ENCODE assay signal across 35 mouse cellular contexts in genomic region chr4:68410785-68411184, GRCm38 (mm10).
"Had no signal": no experiment of that assay in that cellular context is flagged by ENCODE, and none has a peak within 500 bp of the region (broad histone marks: within the 10 kb centered on the region; RNA-seq: fewer than 3 reads in every experiment).

No protein-coding gene starts in this region.

- DNase-seq: heart, adult 2 months; heart, postnatal 10 days; heart, postnatal 14 days; heart, postnatal 36 days; heart, postnatal 4 days; kidney, adult 11 months; kidney, adult 18-20 months; kidney, adult 2 months; kidney, adult 8-10 months; kidney, adult 9 months; kidney, postnatal 10 days; kidney, postnatal 14 days; kidney, postnatal 25 days; kidney, postnatal 36 days; kidney, postnatal 4 days; layer of hippocampus, adult 9-11 months had no signal

- H3K9me3 ChIP-seq: heart, embryonic 10.5 days; heart, embryonic 12.5 days; heart, embryonic 13.5 days; heart, embryonic 15.5 days; hindbrain, embryonic 10.5 days; hindbrain, embryonic 12.5 days; hindbrain, embryonic 13.5 days; hindbrain, embryonic 15.5 days; intestine, embryonic 15.5 days; kidney, embryonic 15.5 days had no signal

- H3K9ac ChIP-seq: heart, embryonic 12.5 days; heart, embryonic 13.5 days; heart, embryonic 15.5 days; hindbrain, embryonic 12.5 days; hindbrain, embryonic 13.5 days; hindbrain, embryonic 14.5 days; hindbrain, embryonic 15.5 days; intestine, embryonic 15.5 days; kidney, embryonic 15.5 days had no signal

- ATAC-seq: hindbrain, embryonic 16.5 days; hindbrain, postnatal 0 days; inflammation-experienced regulatory T-cells, adult 6 months; intestine, embryonic 15.5 days; intestine, embryonic 16.5 days; intestine, postnatal 0 days had no signal

- H3K4me2 ChIP-seq: heart, embryonic 11.5 days; heart, embryonic 12.5 days; heart, embryonic 13.5 days; heart, embryonic 15.5 days; hindbrain, embryonic 12.5 days; hindbrain, embryonic 13.5 days; hindbrain, embryonic 14.5 days; hindbrain, embryonic 15.5 days; intestine, embryonic 15.5 days; kidney, embryonic 15.5 days had no signal

- H3K27me3 ChIP-seq: heart, embryonic 12.5 days; heart, embryonic 13.5 days; heart, embryonic 15.5 days; hindbrain, embryonic 12.5 days; hindbrain, embryonic 13.5 days; hindbrain, embryonic 15.5 days; intestine, embryonic 15.5 days; kidney, embryonic 15.5 days had no signal

- H3K36me3 ChIP-seq: heart, embryonic 10.5 days; heart, embryonic 12.5 days; heart, embryonic 13.5 days; heart, embryonic 15.5 days; hindbrain, embryonic 10.5 days; hindbrain, embryonic 12.5 days; hindbrain, embryonic 13.5 days; hindbrain, embryonic 15.5 days; intestine, embryonic 15.5 days; kidney, embryonic 15.5 days had no signal

- H3K27ac ChIP-seq: heart, adult 2 months; heart, embryonic 10.5 days; heart, embryonic 13.5 days; heart, embryonic 15.5 days; hindbrain, embryonic 10.5 days; hindbrain, embryonic 12.5 days; hindbrain, embryonic 13.5 days; hindbrain, embryonic 14.5 days; hindbrain, embryonic 15.5 days; hindbrain, postnatal 0 days; intestine, embryonic 15.5 days; kidney, embryonic 15.5 days; kidney, postnatal 0 days; layer of hippocampus, adult 2 months had no signal

- H3K4me3 ChIP-seq: heart, adult 2 months; heart, embryonic 10.5 days; heart, embryonic 12.5 days; heart, embryonic 13.5 days; heart, embryonic 15.5 days; hindbrain, embryonic 10.5 days; hindbrain, embryonic 12.5 days; hindbrain, embryonic 13.5 days; hindbrain, embryonic 15.5 days; intestine, embryonic 15.5 days; kidney, embryonic 15.5 days; layer of hippocampus, adult 2 months had no signal

- H3K4me1 ChIP-seq: heart, embryonic 10.5 days; heart, embryonic 12.5 days; heart, embryonic 13.5 days; heart, embryonic 15.5 days; hindbrain, embryonic 10.5 days; hindbrain, embryonic 12.5 days; hindbrain, embryonic 13.5 days; hindbrain, embryonic 15.5 days; intestine, embryonic 15.5 days; kidney, embryonic 15.5 days had no signal
